Mouse (Mus musculus) embryo, embryonic 10.5 days (tissue): ENCODE data around the gene Inip.

Experiments used
- DNase-seq: peaks from one replicate; pipeline ENCODE4 v3.0.0-alpha.2; 2015; ENCODE audit warnings: low spot score

Inip gene

DNA sequence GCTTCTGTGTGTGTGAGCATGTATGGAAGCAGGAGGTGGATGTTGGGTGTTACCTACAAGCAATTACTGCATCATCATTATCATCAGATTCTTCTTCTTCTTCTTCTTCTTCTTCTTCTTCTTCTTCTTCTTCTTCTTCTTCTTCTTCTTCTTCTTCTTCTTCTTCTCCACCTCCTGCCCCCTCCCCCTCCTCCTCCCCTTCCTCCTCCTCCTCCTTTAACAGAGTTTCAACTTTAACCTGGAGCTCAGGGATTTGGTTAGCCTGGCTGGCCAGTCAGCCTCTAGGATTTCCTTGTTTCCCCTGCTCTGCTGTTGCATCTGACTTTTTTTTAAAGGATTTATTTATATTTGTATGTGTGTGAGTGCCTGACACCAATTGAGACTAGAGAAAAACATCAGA, at the start of gene Inip:
Inip (minus strand) TSS at position 101 of the 400 bp plus-strand sequence.
- DNase-seq = no peak

DNA sequence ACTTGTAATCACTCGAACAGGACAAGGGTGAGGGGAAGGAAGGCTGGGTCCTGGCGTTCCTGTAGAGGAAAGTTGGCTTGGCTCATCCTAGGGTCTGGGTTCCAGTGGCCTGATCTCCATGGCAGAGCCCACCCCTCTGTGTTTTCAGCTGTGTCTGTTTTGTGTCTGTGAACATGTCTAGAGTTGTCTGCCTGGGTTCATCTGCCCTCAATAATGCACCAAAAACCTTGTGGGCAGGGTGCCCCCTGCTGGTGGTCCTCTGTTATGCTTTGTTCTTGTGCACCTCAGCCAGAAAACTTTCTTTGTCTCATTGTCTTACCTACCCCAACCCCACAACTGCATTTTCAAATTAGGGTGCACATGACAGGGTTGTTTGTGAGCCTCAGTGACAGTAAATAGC, 48.8 kb upstream of the Inip start:
- peak; percentile 83 for DNase-seq

DNA sequence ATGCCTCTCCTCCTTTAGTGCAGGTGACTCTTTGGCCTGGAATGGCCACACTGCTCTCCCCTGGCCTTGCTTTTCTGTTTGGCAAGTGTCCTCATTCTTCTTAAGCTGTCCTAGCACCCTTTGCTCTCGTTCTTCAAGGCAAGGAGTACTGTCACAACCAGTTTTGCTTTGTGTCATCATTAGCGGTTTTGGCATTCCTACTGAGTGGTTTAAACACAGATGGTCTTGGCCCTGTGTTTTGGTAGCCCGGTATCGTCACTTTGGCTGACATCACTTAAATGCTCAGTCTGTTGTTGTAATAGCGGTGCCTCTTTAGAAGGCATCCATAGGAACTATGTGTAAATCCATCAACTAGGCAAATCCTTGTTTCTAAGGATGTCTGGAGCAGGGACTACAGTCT, 46.1 kb upstream of the Inip start:
- DNase-seq = no peak

DNA sequence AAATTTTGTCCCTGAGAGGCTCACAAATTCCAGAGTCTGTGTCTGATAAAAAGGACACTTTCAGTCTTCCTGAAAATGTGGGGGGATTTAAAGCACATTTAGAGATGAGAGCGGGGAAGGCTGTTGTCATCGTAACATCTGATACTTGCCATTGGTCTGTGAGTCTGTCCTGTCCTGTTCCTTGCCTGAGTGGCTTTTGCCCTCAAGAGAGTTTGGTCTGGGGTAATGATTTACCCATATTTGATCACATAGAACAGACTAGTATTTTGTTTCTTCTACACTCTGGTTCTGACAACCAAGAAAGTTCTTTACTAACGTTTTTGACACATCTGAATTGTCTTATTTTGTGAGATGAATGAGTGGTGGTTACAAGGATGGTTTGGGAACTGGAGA, 43.9 kb upstream of the Inip start:
- DNase-seq = no peak

DNA sequence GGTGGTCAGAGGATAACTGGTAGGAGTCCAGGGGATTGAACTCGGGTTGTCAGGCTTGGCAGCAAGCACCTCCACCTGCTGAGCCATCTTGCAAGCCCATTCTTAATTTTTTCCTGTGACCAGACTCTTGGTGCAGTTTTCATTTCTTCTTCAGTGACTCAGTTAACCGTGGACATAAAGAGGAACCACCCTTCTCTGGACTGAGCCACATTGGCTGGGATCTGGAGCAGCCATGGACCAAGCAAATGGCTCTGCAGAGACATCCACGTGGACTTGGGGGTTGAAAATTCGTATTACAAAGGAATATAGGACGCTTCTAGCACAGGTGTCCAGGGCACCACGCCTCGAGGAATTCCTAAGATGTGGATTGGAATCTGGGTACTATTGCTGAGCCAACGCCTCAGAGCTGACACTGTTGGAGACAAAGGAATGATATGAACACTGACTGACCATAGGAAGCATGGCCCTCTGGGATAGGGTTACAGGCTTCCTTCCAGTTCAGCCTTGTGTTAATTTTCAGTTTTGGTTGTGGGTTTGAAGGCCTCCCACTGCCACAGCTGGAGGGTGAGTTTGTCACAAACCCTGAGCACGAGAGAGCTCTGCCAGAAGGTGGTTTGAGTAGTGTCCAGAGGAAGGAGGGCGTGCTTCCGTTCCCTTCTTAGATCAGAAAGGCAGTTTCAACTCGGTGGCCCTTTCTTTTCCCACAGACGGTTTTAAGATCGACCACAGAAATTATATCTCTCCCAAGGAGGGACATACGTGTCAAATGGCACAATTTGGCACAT, 43.3 kb upstream of the Inip start:
- DNase-seq = no peak

DNA sequence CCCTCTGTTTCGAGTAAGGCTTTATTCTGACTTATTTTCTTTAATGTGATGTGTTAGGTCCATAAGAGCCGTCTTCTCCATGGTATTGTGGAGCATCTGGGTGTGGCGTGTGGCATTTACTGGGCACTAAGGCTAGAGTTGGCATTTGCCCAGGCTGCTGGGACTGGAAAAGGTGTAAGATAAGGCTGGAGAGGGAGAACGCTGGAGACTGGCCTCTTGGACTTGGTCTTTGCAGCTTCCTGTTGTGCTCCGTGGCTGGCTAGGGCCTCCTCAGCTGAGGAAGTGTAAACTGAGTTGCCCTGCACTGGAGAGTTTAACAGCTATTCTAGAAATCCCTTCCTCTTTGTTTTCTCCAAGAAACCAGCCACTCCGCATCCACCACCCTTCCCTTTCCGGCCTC, 36.3 kb upstream of the Inip start:
- DNase-seq = no peak

DNA sequence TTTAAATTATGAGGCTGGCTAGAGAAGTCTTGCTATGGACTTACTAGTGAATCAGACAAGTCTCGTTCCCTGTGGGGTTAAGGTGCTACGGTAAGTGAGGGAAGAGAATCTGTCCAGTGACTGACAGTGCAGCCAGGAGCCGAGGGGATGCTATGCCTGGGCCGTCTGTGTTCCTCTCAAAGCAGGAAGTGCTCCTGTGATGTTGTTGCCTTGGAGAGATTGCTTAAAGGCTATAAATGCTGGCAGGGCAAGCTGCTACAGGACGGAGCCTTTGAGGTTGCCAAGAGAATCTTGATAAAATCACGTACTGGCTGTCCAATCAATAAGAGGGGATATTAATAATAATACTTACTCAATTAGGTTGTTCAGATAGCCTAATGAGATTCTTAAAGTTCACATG, 31.4 kb upstream of the Inip start:
- DNase-seq = no peak

DNA sequence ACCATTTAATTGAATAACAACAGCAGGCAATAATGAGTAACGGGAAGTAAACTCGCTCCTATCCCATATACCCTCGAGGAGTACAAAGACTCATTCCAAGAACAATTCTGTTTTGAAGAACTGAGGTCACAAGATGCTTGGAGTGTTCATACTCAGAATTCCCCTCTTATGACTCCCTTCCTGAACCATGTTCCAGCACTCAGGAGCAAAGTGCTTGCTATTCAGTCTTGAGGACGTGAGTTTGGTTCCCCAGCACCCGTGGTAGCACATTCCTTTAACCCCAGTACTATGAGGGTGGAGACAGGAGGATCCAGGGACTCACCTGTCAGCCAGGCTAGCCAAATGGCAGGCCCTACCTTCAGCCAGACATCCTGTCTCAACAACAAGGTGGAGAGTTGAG, 29.6 kb upstream of the Inip start:
- DNase-seq = no peak

DNA sequence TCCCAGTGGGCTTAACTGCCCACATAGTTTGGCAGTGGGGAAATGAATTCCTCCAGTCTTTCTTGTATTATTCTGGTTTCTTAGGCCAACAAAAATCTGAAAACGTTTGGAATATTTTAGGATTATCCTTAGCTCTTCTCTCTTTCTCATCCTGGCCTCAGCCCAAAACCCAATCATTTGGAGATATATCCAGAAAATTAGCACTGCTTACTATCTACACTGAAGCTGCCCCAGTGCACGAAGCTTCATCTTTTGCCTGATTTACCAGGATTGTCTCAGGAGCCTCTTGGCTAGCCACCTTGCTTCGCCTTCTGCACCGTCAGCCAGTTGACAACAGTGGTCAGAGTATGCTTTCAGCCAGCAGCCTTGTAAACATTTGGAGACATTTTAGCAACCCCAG, 27.7 kb upstream of the Inip start:
- DNase-seq = no peak

DNA sequence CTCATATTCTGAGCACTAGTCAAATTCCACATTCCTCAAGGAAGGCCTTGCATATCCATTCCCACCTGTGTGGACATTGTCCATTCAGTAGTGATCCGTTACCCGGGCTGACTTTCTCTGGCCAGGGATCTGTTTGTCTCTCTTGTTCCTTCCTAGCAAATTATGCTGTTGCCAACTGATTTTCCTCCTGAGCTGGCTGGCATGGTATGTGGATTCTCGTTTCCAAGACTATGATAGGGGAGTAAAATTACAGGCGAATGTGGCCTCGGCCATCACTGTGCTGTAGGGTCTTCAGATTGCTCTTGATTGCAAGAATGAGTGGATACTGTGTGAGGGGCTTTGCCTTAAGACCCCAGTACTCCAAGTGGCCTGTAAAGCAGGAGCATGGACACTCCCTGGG, 25.0 kb upstream of the Inip start:
- no peak for DNase-seq

DNA sequence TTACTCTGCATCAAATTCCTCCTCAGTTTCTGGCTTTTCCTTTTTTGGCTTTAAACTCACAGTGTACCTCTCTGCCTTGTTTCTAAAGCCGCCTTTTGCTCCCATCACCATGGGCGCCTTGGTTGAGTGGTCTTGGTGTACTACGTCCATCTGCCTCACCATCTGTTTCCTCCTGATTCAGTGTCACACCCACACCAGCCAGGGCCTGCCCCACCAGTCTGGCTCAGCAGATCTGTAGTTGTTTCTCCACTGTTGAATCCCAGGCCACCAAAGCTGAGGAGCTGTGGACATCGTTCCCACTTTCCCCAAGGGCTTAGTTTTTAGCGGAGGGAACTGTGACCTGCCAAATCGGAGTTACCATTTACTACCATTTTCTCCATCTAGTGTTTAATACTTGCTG, 24.2 kb upstream of the Inip start:
- no peak for DNase-seq

DNA sequence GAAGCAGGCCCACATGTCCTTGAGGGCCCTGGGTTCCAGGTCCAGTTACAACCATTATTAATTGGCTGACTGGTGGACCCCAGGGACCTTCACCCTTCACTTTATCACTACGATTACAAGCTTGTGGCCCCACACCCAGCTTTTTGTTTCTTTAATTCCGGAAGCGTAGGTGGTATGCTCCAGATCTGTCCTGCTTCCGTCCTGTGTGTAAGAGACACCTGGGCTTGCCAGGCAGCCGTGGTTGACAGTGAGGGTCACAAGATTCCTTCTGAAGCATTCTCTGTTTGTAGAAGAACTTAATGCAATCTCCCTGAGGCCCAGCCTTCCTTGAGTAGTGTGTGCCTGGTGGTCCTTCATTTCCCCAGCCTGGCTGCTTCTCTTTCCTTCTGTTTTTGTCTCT, 23.5 kb upstream of the Inip start:
- no peak for DNase-seq

DNA sequence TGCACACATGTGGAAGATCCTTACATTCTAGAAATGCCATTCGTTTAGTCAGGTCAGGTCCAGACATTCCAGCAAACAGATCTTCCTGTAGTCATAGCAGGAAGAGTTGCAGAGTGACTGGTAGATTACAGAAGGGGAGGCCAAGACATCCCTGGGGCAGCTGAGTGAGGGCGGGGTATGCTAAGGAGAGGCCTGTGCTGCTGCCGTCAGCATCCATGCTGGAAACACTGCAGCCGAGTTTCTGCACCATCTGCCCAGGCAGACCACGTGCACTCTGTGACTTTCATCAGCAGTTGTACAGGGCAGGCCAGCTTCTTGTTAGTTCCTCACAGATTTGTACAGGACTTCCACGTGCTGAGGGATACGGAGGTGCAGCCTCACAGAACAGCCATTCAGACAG, 22.1 kb upstream of the Inip start:
- peak; percentile 9 for DNase-seq

DNA sequence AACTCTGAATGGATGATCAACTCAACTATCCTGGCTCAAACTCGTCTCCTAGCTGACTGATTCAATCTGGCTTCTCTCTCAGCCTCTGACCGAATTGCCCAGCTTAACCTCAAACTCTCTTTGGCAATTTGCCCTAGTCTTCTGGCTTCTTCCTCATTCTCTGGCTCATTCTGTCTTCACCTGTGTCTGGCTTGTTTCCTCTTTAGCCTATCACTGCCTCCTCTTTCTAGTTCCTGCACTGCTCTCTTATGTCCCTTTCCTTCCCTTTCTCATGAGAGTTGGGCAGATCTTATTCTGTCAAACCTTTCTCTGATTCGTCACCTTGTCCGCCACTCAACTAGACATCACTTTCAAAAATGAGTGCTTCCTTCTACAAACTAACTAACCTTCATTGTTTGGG, 20.7 kb upstream of the Inip start:
- DNase-seq = no peak

DNA sequence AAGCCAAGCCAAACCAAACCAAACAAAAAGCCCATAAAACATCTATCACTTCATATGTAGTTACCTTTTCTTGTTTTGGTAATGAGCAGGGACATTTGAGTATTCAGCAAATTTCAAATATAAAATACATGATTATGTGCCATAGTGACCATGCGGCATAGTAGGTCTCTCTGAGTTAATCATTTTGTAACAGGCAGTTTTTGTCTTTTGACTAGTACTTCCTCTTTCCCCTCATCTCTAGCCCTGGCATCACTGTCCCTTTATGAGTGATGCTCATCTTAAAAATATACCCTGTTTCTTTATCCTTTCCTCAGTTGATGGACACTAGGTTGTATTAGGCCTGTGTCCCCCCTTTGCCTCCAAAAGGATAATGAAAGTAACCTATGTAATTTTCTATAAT, 20.1 kb upstream of the Inip start:
- no peak for DNase-seq

DNA sequence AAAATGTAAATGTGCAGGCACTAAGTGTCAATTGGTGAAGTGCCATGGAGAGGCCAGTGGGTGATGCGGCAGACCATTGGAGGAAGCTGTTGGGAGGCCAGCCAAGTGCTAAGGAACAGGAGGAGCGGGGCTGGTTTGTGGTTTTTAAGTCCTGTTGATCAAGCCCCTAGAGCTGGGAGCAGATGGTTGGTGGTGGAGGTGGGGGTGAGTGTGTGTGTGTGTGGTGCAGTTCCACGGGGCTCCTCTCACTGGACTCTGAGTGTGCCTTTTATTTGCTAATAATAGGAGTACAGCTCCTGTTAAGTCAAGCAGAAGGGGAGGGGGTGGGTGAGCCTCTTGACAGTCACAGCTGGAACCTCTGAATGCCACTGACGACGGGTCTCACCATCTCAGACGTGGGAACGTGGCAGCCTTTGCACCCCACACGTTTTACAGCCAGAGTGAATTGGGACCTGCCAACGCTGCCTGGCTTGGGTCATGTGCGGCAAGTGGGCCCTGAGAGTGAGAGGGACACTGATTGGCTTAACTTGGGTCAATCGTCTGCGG, 18.2 kb upstream of the Inip start:
- peak; percentile 41 for DNase-seq

DNA sequence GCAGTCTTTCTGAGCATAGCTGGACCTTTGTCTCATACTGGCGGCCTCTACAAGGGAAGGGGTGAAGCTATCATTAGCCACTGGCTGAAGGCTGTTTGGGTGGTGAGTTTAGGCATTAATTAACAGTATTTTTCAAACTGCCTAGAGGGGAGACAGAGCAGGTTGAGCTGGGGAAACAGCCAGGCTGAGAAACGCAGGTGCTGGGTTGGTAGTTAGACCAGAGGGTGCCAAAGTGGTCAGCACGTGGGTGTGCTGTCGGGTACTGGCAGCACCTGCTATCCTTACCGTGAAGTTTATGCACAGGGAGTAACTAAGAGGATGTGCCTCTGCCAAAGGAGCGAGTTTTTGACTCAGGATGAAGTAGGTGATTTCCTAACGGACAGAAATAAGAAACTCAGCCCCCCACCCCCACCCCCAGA, 17.7 kb upstream of the Inip start:
- DNase-seq = peak; percentile 6

DNA sequence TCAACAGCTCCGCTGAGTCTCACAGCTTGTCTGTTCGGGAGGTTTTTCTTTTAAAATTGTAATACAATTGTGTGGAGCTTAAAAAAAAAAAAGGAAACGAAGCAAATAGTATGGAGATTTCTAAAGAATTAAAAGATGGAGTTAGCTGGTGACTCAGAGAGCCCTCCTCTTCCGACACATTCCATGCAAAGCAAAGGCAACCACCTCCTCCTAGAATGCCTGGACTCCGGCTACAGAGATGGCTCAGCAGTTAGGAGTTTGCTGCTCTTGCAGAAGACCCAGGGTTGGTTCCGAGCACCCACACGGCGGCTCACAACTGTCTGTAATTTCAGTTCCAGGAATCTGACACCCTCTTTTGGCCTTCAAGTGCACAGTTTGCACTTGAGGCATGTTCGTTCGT, 17.1 kb upstream of the Inip start:
- DNase-seq = no peak

DNA sequence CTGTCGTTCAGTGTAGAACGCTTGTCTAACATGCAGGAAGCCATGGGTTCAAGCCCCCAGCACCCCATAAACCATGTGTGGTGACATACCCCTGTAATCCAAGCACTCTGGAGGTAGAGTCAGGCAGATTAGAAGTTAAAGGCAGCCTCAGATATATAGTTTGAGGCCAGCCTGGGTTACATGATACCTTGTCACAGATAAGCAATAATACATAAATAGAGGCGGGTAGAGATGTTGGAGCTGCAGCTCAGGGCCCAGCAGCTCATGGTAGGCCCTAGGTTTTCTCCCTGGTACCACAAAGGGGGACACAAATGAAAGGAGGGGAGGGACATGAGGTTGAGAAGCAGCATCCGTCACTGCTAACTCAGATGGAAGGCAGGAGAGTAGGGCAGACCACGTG, 16.4 kb upstream of the Inip start:
- DNase-seq = no peak

DNA sequence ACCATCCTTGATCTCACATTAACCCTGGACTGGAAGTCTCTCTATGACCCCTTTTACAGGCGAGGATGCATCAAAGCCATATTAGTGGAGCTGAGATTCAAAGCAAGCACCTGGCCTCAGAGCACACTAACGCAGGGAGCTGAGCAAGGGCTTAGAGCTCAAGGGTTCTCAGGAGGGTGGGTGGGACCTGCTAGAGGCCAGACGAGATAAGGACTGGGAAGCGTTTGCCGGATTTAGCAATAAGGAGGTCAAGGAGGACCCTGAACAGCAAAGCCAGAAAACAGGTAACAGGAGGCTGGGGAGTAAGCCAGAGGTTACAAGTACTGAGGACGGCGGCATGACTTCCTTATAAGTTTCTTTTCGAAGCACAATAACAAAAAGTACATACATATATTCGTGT, 15.1 kb upstream of the Inip start:
- DNase-seq = no peak

DNA sequence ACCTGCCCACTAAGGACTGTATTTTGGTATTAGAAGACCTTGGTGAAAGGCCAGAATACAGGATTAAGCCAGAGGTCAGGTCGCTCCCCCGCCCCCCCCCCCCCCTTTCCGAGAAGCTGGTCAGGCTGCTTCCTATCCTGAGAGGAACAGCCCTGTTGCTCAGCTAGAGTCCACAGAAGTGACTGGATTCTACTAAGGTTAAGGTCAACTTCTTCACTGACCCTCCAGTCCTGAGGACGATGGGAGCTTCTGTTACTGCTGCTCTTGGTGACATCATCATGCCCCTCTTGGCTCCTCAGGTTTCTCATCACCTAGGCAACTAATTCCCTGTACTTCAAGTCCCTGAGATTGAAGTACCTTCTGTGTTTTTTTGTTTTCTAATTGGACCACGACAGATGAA, 14.6 kb upstream of the Inip start:
- peak; percentile 33 for DNase-seq

DNA sequence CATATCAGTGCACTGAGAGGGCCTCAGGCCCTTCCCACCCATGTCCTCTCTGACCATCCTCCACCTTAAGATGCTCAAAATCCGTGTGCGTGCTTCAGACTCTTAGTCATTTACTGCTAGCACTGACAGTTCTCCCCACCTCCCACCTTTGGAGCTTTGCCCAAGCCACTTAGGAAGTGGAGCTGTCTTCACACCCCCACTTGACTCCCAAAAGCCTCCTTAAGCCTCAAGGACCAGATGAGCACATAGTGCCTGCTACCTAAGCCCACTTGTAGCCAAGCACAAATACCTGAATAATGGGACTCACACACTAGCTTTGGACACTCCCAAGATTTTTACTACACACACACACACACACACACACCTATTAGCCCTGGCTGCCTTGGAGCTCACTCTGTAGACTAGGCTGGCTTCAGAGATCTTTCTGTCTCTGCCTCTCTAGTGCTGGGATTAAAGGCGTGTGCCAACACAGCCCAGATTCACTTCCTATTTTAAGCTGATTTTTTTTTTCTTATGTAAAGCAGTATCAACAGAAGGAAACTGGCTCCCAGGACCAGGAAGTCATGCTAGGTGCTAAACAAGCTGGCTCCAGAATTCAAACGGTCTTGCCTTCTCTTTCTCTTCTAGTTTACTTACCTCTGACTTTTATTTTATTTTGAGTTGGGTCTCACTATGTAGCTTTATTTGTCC, 13.9 kb upstream of the Inip start:
- DNase-seq = no peak

DNA sequence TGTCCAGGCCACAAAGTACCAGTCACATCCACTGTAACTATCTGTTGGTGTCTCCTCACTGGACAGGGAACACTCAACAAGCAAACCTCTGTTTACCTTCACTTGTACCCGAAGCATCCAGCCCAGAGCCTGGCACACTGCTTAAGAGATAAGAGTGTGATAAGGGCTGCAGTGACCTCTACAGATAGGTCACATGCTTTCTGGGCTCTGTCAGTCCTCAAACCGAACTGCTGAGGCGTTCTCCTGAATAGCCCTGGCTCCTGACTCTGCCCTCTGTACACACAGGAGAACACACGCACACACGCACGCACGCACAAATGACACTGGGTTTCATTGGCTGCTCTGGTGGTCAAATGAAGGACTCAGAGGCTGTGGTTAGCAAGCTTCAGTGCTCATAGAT, 12.7 kb upstream of the Inip start:
- DNase-seq = no peak

DNA sequence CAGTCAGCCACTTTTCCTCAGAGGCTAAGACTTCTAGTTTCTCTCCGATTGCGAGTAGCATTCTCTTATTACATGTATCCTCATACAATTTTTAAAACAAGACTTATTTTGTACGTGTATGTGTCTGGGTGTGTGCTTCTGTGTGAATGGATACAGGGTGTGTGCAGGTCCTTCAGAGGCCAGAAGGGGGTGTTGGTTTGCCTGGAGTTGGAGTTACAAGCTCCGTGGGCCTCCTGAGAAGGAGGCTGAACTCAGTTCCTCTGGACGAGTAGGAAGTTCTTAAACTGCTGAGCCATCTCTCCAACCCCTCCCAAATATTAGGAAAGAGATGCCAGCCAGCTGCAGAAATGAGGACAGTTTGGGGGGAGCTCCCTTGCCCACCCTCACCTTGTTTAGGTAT, 7.0 kb upstream of the Inip start:
- DNase-seq = no peak
